Mouse (Mus musculus) erythroblast, embryonic 14.5 days (primary cell): Measurements from ENCODE around the gene Tnfrsf22. TPM values are rescaled to one million over a fixed set of nuclear protein-coding genes. Genes with fewer than 3 reads are reported as not detected.

ENCODE experiments used
- H3K27me3 ChIP-seq: 2 replicates; pipeline ENCODE4 v1.6.1; 2012; ENCODE audit warnings: inconsistent platforms; ENCODE audit not compliant: control insufficient read depth
- H3K36me3 ChIP-seq: 2 replicates; pipeline ENCODE4 v1.6.1; 2012; ENCODE audit warnings: mild to moderate bottlenecking, inconsistent platforms; ENCODE audit not compliant: control insufficient read depth
- H3K4me1 ChIP-seq: 2 replicates; pipeline ENCODE4 v1.6.1; 2012; ENCODE audit warnings: inconsistent platforms; ENCODE audit not compliant: control insufficient read depth
- H3K4me3 ChIP-seq: replicated peaks from 2 replicates; pipeline ENCODE3; 2012; ENCODE audit warnings: moderate library complexity, mild to moderate bottlenecking, inconsistent platforms
- H3K9me3 ChIP-seq: 2 replicates; pipeline ENCODE4 v1.6.1; 2012; ENCODE audit warnings: low read length, inconsistent platforms, mixed read lengths; ENCODE audit not compliant: control insufficient read depth
- GATA1 ChIP-seq: IDR thresholded peaks from 2 replicates; pipeline ENCODE4 v1.6.1; 2012; ENCODE audit warnings: low read length, inconsistent platforms, mixed read lengths
- TAL1 ChIP-seq: IDR thresholded peaks from 3 replicates; pipeline ENCODE4 v1.6.1; 2012; ENCODE audit warnings: low read length, inconsistent platforms, mixed read lengths
- polyA plus RNA-seq: library from polyadenylated mRNA; stranded (reverse); fragments of >175 nt; gene quantifications from 2 replicates; pipeline ENCODE4 v1.2.3, GENCODE M21; 2012

Gene Tnfrsf22
- polyA plus RNA-seq, 1 experiment = not detected

- no peaks in the 10 kb centered on the region for H3K9me3 ChIP-seq
- no peak overlapping the region for H3K4me3 ChIP-seq
- peaks cover 6% of the 10 kb centered on the region for H3K4me1 ChIP-seq
- peaks cover 100% of the 10 kb centered on the region for H3K36me3 ChIP-seq
- H3K27me3 ChIP-seq = no peaks in the 10 kb centered on the region
- TF ChIP-seq GATA1 = no peak
- TF ChIP-seq TAL1 = no peak
These were observed 61.5 kb downstream of the Tnfrsf22 start for GRCm38 (mm10) chr7:143588006-143588405.

- TF ChIP-seq TAL1 (no peak), GATA1 (no peak)
- H3K4me1 ChIP-seq = peaks cover 6% of the 10 kb centered on the region
- H3K27me3 ChIP-seq = no peaks in the 10 kb centered on the region
- peaks cover 100% of the 10 kb centered on the region for H3K36me3 ChIP-seq
- no peak overlapping the region for H3K4me3 ChIP-seq
- no peaks in the 10 kb centered on the region for H3K9me3 ChIP-seq
These were observed 61.9 kb downstream of the Tnfrsf22 start for GRCm38 (mm10) chr7:143587586-143587985.

Other genes starting within 250 kb of the Tnfrsf22 start
- gene Cdkn1c, start 188.6 kb downstream of the Tnfrsf22 start, polyA plus RNA-seq = 0.92 and 0.93 TPM in 2 replicates
- gene Slc22a18, start 175.9 kb downstream of the Tnfrsf22 start, polyA plus RNA-seq = 0.02 TPM in 1 of 2 replicates, not detected in the other
- gene Phlda2, start 146.5 kb downstream of the Tnfrsf22 start, polyA plus RNA-seq = 0.06 and 0.18 TPM in 2 replicates
- gene Nap1l4, start 100.6 kb downstream of the Tnfrsf22 start, polyA plus RNA-seq = 5.7 and 6.2 TPM in 2 replicates
- 8.7 and 12.5 TPM in 2 replicates for gene Cars, start 49.6 kb downstream of the Tnfrsf22 start, polyA plus RNA-seq
- gene Tnfrsf26, start 20.9 kb downstream of the Tnfrsf22 start, polyA plus RNA-seq = not detected in 2 replicates
- 0.02 and 0.14 TPM in 2 replicates for gene Tnfrsf23, start 36.2 kb upstream of the Tnfrsf22 start, polyA plus RNA-seq
- 0.03 TPM in 1 of 2 replicates, not detected in the other for gene Osbpl5, start 107.3 kb upstream of the Tnfrsf22 start, polyA plus RNA-seq
- not detected in 2 replicates for gene Mrgprg, start 117.3 kb upstream of the Tnfrsf22 start, polyA plus RNA-seq
- gene Mrgpre, start 134.8 kb upstream of the Tnfrsf22 start, polyA plus RNA-seq = not detected in 2 replicates
- 0.11 and 0.16 TPM in 2 replicates for gene Nadsyn1, start 173.2 kb upstream of the Tnfrsf22 start, polyA plus RNA-seq
- gene Dhcr7, start 173.5 kb upstream of the Tnfrsf22 start, polyA plus RNA-seq = 0.02 and 0.12 TPM in 2 replicates
- not detected in 2 replicates for gene Gm498, start 217.2 kb upstream of the Tnfrsf22 start, polyA plus RNA-seq